Mouse (Mus musculus): Measurements from ENCODE around the gene Ubr3. TPM values are rescaled to one million over a fixed set of nuclear protein-coding genes. Genes with fewer than 3 reads are reported as not detected.
A peak's percentile ranks its signal among the peaks of the same experiment; 100 is the strongest.

The Ubr3 gene
- polyA plus RNA-seq, 1 experiment from 2014 or later: 14.6 TPM

DNA sequence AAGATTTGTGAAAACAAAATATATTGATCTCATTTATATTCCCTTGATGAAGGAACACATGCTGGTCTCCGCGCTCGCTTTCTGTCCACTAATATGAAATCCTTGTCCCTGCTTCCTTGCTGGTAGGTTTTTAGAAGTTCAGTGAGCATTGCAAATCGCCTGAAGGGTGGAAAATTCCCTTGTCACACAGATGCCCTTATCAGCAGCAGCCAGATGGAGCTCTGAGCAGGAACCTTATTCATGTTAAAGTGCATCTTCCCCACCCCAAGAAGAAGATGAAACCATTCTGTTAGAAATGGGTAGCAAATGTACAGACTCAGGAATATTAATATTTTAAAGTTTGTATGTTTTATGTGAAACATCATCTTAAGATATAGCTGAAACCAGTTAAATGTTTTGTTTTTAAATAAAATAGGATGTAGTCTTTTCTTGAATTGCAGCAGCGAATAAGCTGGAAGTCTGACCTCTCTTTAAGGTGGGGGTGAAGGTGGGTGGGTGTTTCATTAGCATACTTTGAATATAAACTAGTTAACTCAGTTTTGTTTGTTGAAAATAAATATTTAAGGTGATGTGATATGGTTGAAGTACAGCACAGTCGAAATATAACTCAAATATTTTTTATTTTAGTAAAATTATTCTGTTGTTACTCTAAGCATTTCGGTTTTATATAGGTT lies 102.2 kb downstream of the Ubr3 start:
- H3K9me3 ChIP-seq: no peaks in the 10 kb centered on the region
- 90% methylated on average over 7 of the region's 7 CpGs for WGBS
- H3K27ac ChIP-seq (replicated peaks): no peak overlapping the region
- H3K4me1 ChIP-seq: no peaks in the 10 kb centered on the region
- H3K27me3 ChIP-seq (replicated peaks; ENCODE audit: low read depth, poor library complexity, severe bottlenecking): no peaks in the 10 kb centered on the region
- no peak for DNase-seq (ENCODE audit: low spot score)
- no peak overlapping the region for H3K4me3 ChIP-seq
- peaks cover 62% of the 10 kb centered on the region for H3K36me3 ChIP-seq (replicated peaks)

GRCm38 (mm10) chr2:70000316-70000715 lies 103.3 kb downstream of the Ubr3 start:
- Histone ChIP-seq H3K36me3 (replicated peaks) (peaks cover 59% of the 10 kb centered on the region), H3K9me3 (no peaks in the 10 kb centered on the region), H3K27ac (replicated peaks) (no peak overlapping the region), H3K4me1 (no peaks in the 10 kb centered on the region), H3K27me3 (replicated peaks; ENCODE audit: low read depth, poor library complexity, severe bottlenecking) (no peaks in the 10 kb centered on the region), H3K4me3 (no peak overlapping the region)
- no peak for DNase-seq (ENCODE audit: low spot score)
- 92% methylated on average over 6 of the region's 6 CpGs for WGBS

- Histone ChIP-seq H3K9me3 (no peaks in the 10 kb centered on the region), H3K4me3 (no peak overlapping the region), H3K4me1 (no peaks in the 10 kb centered on the region), H3K27me3 (replicated peaks; ENCODE audit: low read depth, poor library complexity, severe bottlenecking) (no peaks in the 10 kb centered on the region), H3K36me3 (replicated peaks) (peaks cover 52% of the 10 kb centered on the region), H3K27ac (replicated peaks) (no peak overlapping the region)
- WGBS: 88% methylated on average over 2 of the region's 2 CpGs
- DNase-seq (ENCODE audit: low spot score): no peak
Measured at GRCm38 (mm10) chr2:70006492-70006891, 109.4 kb downstream of the Ubr3 start.

DNA sequence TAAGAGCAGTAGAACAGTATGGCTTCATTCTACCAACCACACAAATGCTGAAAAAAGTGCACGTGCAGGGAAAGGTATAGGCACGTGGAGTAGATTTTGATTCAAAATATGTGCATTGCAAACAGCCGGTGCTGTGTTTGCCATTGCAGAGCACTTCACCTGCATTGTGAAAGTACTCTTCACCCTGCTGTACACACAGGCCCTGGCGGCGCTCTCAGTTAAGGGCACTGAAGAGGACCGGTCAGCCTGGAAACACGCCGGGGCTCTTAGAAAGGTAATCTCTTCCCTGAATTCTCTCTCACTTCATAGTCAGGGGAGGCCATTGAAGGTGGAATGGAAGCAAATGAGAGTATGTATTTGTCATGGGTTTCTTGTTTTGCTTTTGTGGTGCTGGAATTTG lies 115.9 kb downstream of the Ubr3 start:
- Histone ChIP-seq H3K9me3 (no peaks in the 10 kb centered on the region), H3K4me3 (no peak overlapping the region), H3K4me1 (no peaks in the 10 kb centered on the region), H3K27ac (replicated peaks) (no peak overlapping the region), H3K36me3 (replicated peaks) (peaks cover 68% of the 10 kb centered on the region), H3K27me3 (replicated peaks; ENCODE audit: low read depth, poor library complexity, severe bottlenecking) (no peaks in the 10 kb centered on the region)
- 94% methylated on average over 8 of the region's 8 CpGs for WGBS
- no peak for DNase-seq (ENCODE audit: low spot score)

GRCm38 (mm10) chr2:70018236-70018635 lies 121.2 kb downstream of the Ubr3 start:
- H3K27ac ChIP-seq (replicated peaks): no peak overlapping the region
- H3K4me3 ChIP-seq: no peak overlapping the region
- no peaks in the 10 kb centered on the region for H3K9me3 ChIP-seq
- H3K4me1 ChIP-seq: no peaks in the 10 kb centered on the region
- WGBS: 95% methylated on average over 6 of the region's 6 CpGs
- DNase-seq (ENCODE audit: low spot score): no peak
- H3K27me3 ChIP-seq (replicated peaks; ENCODE audit: low read depth, poor library complexity, severe bottlenecking): no peaks in the 10 kb centered on the region
- H3K36me3 ChIP-seq (replicated peaks): peaks cover 79% of the 10 kb centered on the region

DNA sequence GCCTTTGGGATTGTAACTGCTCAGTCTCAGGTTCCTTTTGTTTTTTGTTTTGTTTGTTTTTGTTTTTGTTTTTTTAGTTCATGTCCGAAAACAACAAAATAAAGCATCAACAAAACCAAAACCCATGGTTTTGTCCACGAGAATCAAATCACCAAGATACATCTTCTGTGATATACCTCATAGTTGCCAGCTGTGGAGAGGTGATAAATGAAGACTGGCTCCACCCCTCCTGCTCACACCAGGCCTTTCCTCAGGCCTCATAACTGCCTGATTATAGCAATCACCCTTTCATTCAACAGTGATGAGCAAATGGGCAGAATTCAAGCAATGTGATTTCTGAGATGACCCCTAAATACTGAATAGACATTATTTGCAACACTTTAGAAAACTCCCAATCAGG lies 127.4 kb downstream of the Ubr3 start:
- no peak overlapping the region for H3K4me3 ChIP-seq
- peaks cover 40% of the 10 kb centered on the region for H3K36me3 ChIP-seq (replicated peaks)
- no peaks in the 10 kb centered on the region; the same call in 1 of the 2 replicates for H3K9me3 ChIP-seq
- no peaks in the 10 kb centered on the region for H3K27me3 ChIP-seq (replicated peaks; ENCODE audit: low read depth, poor library complexity, severe bottlenecking)
- 93% methylated on average over 2 of the region's 2 CpGs for WGBS
- no peak overlapping the region for H3K27ac ChIP-seq (replicated peaks)
- no peaks in the 10 kb centered on the region for H3K4me1 ChIP-seq
- DNase-seq (ENCODE audit: low spot score): no peak

DNA sequence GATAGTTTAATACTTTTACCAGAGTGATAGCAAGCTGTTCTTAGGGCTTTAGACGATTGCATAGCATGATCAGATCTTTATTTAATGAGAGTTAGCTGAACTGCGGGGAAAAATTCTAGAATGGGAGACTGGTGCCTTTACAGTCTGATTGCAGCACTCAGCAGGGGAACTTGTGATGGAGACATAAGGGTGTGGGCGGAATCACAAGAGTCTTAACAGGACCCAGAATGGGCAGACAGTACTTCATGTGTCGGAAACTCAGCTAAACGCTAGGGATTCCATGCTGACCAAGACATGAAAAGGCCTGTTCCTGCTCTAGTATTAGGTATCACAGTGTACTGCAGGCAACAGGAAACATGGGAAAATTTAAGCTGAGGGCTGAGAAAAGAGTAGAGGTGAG lies 128.7 kb downstream of the Ubr3 start:
- Histone ChIP-seq H3K27me3 (replicated peaks; ENCODE audit: low read depth, poor library complexity, severe bottlenecking) (no peaks in the 10 kb centered on the region), H3K9me3 (no peaks in the 10 kb centered on the region; the same call in 1 of the 2 replicates), H3K4me1 (no peaks in the 10 kb centered on the region), H3K36me3 (replicated peaks) (peaks cover 31% of the 10 kb centered on the region), H3K27ac (replicated peaks) (no peak overlapping the region), H3K4me3 (no peak overlapping the region)
- WGBS: 95% methylated on average over 5 of the region's 5 CpGs
- no peak for DNase-seq (ENCODE audit: low spot score)

GRCm38 (mm10) chr2:70031472-70031871 lies 134.4 kb downstream of the Ubr3 start:
- Histone ChIP-seq H3K36me3 (replicated peaks) (no peaks in the 10 kb centered on the region; the same call in 1 of the 2 replicates), H3K9me3 (no peaks in the 10 kb centered on the region; the same call in 1 of the 2 replicates), H3K4me1 (no peaks in the 10 kb centered on the region), H3K27me3 (replicated peaks; ENCODE audit: low read depth, poor library complexity, severe bottlenecking) (no peaks in the 10 kb centered on the region), H3K4me3 (no peak overlapping the region), H3K27ac (replicated peaks) (no peak overlapping the region)
- 82% methylated on average over 2 of the region's 2 CpGs for WGBS
- no peak for DNase-seq (ENCODE audit: low spot score)

GRCm38 (mm10) chr2:70034895-70035294 lies 137.8 kb downstream of the Ubr3 start:
- H3K36me3 ChIP-seq (replicated peaks): no peaks in the 10 kb centered on the region
- DNase-seq (ENCODE audit: low spot score): no peak
- no peak overlapping the region for H3K4me3 ChIP-seq
- no peaks in the 10 kb centered on the region for H3K27me3 ChIP-seq (replicated peaks; ENCODE audit: low read depth, poor library complexity, severe bottlenecking)
- H3K27ac ChIP-seq (replicated peaks): no peak overlapping the region
- no peaks in the 10 kb centered on the region; the same call in 1 of the 2 replicates for H3K9me3 ChIP-seq
- 80% methylated on average over 5 of the region's 5 CpGs for WGBS
- peaks cover 8% of the 10 kb centered on the region for H3K4me1 ChIP-seq

- no peaks in the 10 kb centered on the region for H3K36me3 ChIP-seq (replicated peaks)
- no peak overlapping the region for H3K27ac ChIP-seq (replicated peaks)
- no peak overlapping the region for H3K4me3 ChIP-seq
- H3K9me3 ChIP-seq: no peaks in the 10 kb centered on the region
- DNase-seq (ENCODE audit: low spot score): no peak
- peaks cover 8% of the 10 kb centered on the region for H3K4me1 ChIP-seq
- H3K27me3 ChIP-seq (replicated peaks; ENCODE audit: low read depth, poor library complexity, severe bottlenecking): no peaks in the 10 kb centered on the region
- 73% methylated on average over 1 of the region's 1 CpGs for WGBS
Measured at GRCm38 (mm10) chr2:70035358-70035757, 138.3 kb downstream of the Ubr3 start.

DNA sequence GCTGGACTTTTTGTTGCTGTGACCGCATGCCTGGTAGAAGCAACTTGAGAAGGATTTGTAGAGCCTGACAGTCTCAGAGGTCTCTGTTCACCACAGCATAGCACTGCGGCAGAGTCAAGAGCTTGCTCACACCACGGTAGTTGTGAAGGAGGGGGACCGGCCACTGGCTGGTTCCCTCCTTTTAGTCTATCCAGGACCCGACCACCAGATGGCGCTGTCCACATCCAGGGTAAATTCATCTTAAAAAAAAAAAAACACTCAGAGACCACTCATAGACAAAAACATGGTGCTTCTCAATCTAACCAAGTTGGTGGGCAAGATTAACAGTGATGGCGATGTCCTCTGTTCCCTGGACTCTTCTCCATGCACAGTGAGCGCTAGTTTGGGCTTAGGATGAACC lies 140.2 kb downstream of the Ubr3 start:
- Histone ChIP-seq H3K27me3 (replicated peaks; ENCODE audit: low read depth, poor library complexity, severe bottlenecking) (no peaks in the 10 kb centered on the region), H3K27ac (replicated peaks) (no peak overlapping the region), H3K4me3 (no peak overlapping the region), H3K4me1 (peaks cover 8% of the 10 kb centered on the region), H3K36me3 (replicated peaks) (no peaks in the 10 kb centered on the region), H3K9me3 (no peaks in the 10 kb centered on the region)
- DNase-seq (ENCODE audit: low spot score): peak; percentile 33
- 79% methylated on average over 8 of the region's 8 CpGs for WGBS

DNA sequence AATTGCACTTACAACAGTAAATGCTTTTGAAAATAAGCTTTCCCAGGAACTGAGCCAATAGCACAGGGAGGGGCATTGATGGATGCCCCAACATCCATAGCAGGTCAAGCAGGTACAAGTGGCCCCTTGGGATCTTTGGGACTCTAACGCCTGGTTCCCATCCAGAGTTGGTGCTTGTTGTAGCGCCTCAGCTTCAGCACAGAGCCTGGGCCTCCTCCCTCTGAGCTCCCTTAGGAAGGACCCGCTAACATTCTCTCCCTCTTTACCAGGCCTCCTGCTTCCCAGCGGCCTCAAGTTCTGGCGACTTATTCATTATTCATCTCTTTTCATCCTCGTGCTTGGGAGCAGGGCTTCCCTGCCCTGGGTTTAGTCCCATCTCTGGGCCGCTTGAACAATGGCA lies 141.7 kb downstream of the Ubr3 start, which contains the start of gene Myo3b:
TSS of gene Myo3b (plus strand) at position 375 of the 400 bp plus-strand sequence.
- H3K4me1 ChIP-seq: peaks cover 8% of the 10 kb centered on the region
- no peaks in the 10 kb centered on the region for H3K9me3 ChIP-seq
- H3K27ac ChIP-seq (replicated peaks): 0 out of 2 replicates have a peak within 1 kb of the TSS, but pooled peaks have one; percentile 30
- WGBS: 24% methylated on average over 7 of the region's 7 CpGs
- H3K4me3 ChIP-seq: no peak within 1 kb of the TSS
- H3K36me3 ChIP-seq (replicated peaks): no peaks in the 10 kb centered on the region
- no peak for DNase-seq (ENCODE audit: low spot score)
- no peaks in the 10 kb centered on the region for H3K27me3 ChIP-seq (replicated peaks; ENCODE audit: low read depth, poor library complexity, severe bottlenecking)

DNA sequence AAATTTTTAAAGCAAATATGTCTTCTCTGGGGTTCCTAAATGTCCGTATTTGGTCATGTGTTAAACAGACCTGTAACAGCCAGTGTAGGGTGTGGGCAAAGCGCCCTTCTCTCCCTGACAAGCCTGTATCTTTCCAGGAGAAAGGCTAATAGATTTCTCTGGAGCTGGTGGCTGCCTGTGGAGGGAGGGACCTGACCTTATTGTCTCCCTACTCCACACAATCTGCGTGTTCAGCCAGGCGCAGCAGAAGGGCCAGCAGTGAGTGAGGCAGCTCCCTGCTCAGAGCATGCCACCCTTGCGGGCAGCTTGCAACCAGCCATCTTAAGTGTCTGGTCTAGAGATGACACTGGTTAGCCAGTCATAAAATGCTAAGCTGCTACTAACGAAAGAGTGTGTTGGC lies 147.4 kb downstream of the Ubr3 start:
- Histone ChIP-seq H3K4me3 (no peak overlapping the region), H3K4me1 (peaks cover 4% of the 10 kb centered on the region), H3K36me3 (replicated peaks) (no peaks in the 10 kb centered on the region), H3K27me3 (replicated peaks; ENCODE audit: low read depth, poor library complexity, severe bottlenecking) (no peaks in the 10 kb centered on the region), H3K27ac (replicated peaks) (no peak overlapping the region), H3K9me3 (no peaks in the 10 kb centered on the region)
- no peak for DNase-seq (ENCODE audit: low spot score)
- WGBS: 48% methylated on average over 6 of the region's 6 CpGs
